Mouse (Mus musculus) embryo, embryonic 9.5 days (tissue): ENCODE measurements at regions not wholly inside any gene's neighbourhood (a gene's known extent, or its start where the extent isn't known, plus 50 kb on each side); places are given as distances from the start of the nearest gene placed in this dataset.
"Not testable (repeated sequence)": the region's sequence is repeated elsewhere in the genome, so short reads cannot be mapped to it uniquely, and the experiment has no call there.

ENCODE experiments used
- DNase-seq: peaks from one replicate; pipeline ENCODE4 v3.0.0-alpha.2; 2017; ENCODE audit errors: extremely low spot score

- DNase-seq: no peak
These were observed 222.8 kb downstream of the Brms1l start for GRCm38 (mm10) chr12:56058876-56059275.

GRCm38 (mm10) chr12:56058463-56058862 lies 222.3 kb downstream of the Brms1l start:
- peak; percentile 83 for DNase-seq

- no peak for DNase-seq
These were observed 219.3 kb downstream of the Brms1l start for GRCm38 (mm10) chr12:56055382-56055781.

- no peak for DNase-seq
These were observed 209.9 kb downstream of the Brms1l start for GRCm38 (mm10) chr12:56046050-56046449.

GRCm38 (mm10) chr12:56020954-56021514 lies 184.9 kb downstream of the Brms1l start:
- DNase-seq: peak; percentile 2

GRCm38 (mm10) chr12:56020547-56020946 lies 184.4 kb downstream of the Brms1l start:
- no peak for DNase-seq

GRCm38 (mm10) chr12:56009976-56010375 lies 173.9 kb downstream of the Brms1l start:
- no peak for DNase-seq

- no peak for DNase-seq
These were observed 169.7 kb downstream of the Brms1l start for GRCm38 (mm10) chr12:56005846-56006245.

GRCm38 (mm10) chr12:56005321-56005720 lies 169.2 kb downstream of the Brms1l start:
- DNase-seq: no peak

GRCm38 (mm10) chr12:56004479-56004878 lies 168.4 kb downstream of the Brms1l start:
- no peak for DNase-seq

- no peak for DNase-seq
These were observed 167.4 kb downstream of the Brms1l start for GRCm38 (mm10) chr12:56003561-56003960.

GRCm38 (mm10) chr12:55996585-55997377 lies 160.7 kb downstream of the Brms1l start:
- no peak for DNase-seq

GRCm38 (mm10) chr12:55983565-55984351 lies 147.6 kb downstream of the Brms1l start:
- no peak for DNase-seq

- DNase-seq: no peak
These were observed 147.0 kb downstream of the Brms1l start for GRCm38 (mm10) chr12:55983128-55983527.

GRCm38 (mm10) chr12:55974262-55974661 lies 138.1 kb downstream of the Brms1l start:
- DNase-seq: no peak

GRCm38 (mm10) chr12:55959319-55959718 lies 123.2 kb downstream of the Brms1l start:
- DNase-seq: not testable (repeated sequence)

- DNase-seq: no peak
These were observed 104.4 kb downstream of the Brms1l start for GRCm38 (mm10) chr12:55940566-55940965.

- DNase-seq: no peak
These were observed 103.4 kb downstream of the Brms1l start for GRCm38 (mm10) chr12:55939281-55940142.

GRCm38 (mm10) chr12:55934172-55934571 lies 98.0 kb downstream of the Brms1l start:
- no peak for DNase-seq

GRCm38 (mm10) chr12:55933417-55933816 lies 97.3 kb downstream of the Brms1l start:
- peak; percentile 48 for DNase-seq

GRCm38 (mm10) chr12:55930468-55930867 lies 94.3 kb downstream of the Brms1l start:
- no peak for DNase-seq

- DNase-seq: no peak
These were observed 90.8 kb downstream of the Brms1l start for GRCm38 (mm10) chr12:55926974-55927321.
